Mouse (Mus musculus) forebrain, embryonic 11.5 days (tissue): ENCODE data around the gene Cbl. TPM values are rescaled to one million over a fixed set of nuclear protein-coding genes. Genes with fewer than 3 reads are reported as not detected.

Experiments
- ATAC-seq: fragments of 200-750 bp; cut with Nextera tagmentation; replicated peaks from 2 replicates; pipeline ENCODE4 v1.8.0; 2017; ENCODE audit warnings: moderate TSS enrichment; ENCODE audit not compliant: low FRiP score
- DNase-seq: peaks from one replicate; pipeline ENCODE4 v3.0.0-alpha.2; 2017; ENCODE audit warnings: low spot score
- H3K27ac ChIP-seq: fragments of 300-500 bp; sonication (generic); 2 replicates; pipeline ENCODE4 v1.5.1; 2014; ENCODE audit warnings: low read depth, low read length
- H3K27me3 ChIP-seq: fragments of 300-500 bp; sonication (generic); 2 replicates; pipeline ENCODE4 v1.6.1; 2014; ENCODE audit warnings: mild to moderate bottlenecking, low read length, mixed read lengths; ENCODE audit not compliant: control insufficient read depth, insufficient read depth
- H3K36me3 ChIP-seq: fragments of 300-500 bp; sonication (generic); 2 replicates; pipeline ENCODE4 v1.6.1; 2014; ENCODE audit warnings: mild to moderate bottlenecking, low read length, moderate library complexity, mixed read lengths; ENCODE audit not compliant: control insufficient read depth, insufficient read depth
- H3K4me1 ChIP-seq: fragments of 300-500 bp; sonication (generic); replicated peaks from 2 replicates; pipeline ENCODE4 v1.6.1; 2014; ENCODE audit warnings: low read length, mixed read lengths; ENCODE audit not compliant: control insufficient read depth, insufficient read depth
- H3K4me2 ChIP-seq: fragments of 300-500 bp; sonication (generic); 2 replicates; pipeline ENCODE4 v1.6.1; 2014; ENCODE audit warnings: low read depth, mild to moderate bottlenecking, low read length, moderate library complexity, mixed read lengths; ENCODE audit not compliant: severe bottlenecking
- H3K4me3 ChIP-seq: fragments of 300-500 bp; sonication (generic); 2 replicates; pipeline ENCODE4 v1.5.1; 2014; ENCODE audit warnings: low read depth, low read length
- H3K9ac ChIP-seq: fragments of 300-500 bp; sonication (generic); 2 replicates; pipeline ENCODE4 v1.6.1; 2014; ENCODE audit warnings: low read length
- H3K9me3 ChIP-seq: fragments of 300-500 bp; sonication (generic); 2 replicates; pipeline ENCODE4 v1.6.1; 2016; ENCODE audit warnings: low read length, mixed read lengths; ENCODE audit not compliant: control insufficient read depth
- WGBS: fragments of 180-500 bp; shearing (Covaris S2); extraction: QIAGEN DNeasy Blood & Tissue Kit; methylation state at CpG from one replicate; pipeline ENCODE4 v1.1.7; 2014; 5-methylcytosine and 5-hydroxymethylcytosine counted together
- polyA plus RNA-seq: library from polyadenylated mRNA; unstranded; fragments of >200 nt; fragmentation: Nextera tagmentation; extraction: Ambion mirVana; gene quantifications from 2 replicates; pipeline ENCODE4 v1.2.1, GENCODE M21; 2014

Cbl gene
- polyA plus RNA-seq, 1 experiment from 2014 or later = 25.9 TPM

- H3K4me3 ChIP-seq = no peak within 1 kb of the TSS
- no peaks in the 10 kb centered on the region; the same call in 1 of the 2 replicates for H3K36me3 ChIP-seq
- peak within 1 kb of the TSS; percentile 18; the same call in 1 of the 2 replicates for H3K4me2 ChIP-seq
- ATAC-seq = no peak
- peak within 1 kb of the TSS; percentile 0 for H3K9ac ChIP-seq
- H3K27me3 ChIP-seq = no peaks in the 10 kb centered on the region
- no peaks in the 10 kb centered on the region for H3K9me3 ChIP-seq
- no peak for DNase-seq
- H3K4me1 ChIP-seq = peaks cover 25% of the 10 kb centered on the region
- H3K27ac ChIP-seq = no peak within 1 kb of the TSS
- WGBS = 31% methylated on average over 8 of the region's 8 CpGs
Observed at GRCm38 (mm10) chr9:44107110-44107509, 126.7 kb downstream of the Cbl start, which contains the start of gene C1qtnf5. Gene C1qtnf5 (plus strand): TSS chr9:44107245.

- DNase-seq (no peak), ATAC-seq (no peak)
- Histone ChIP-seq H3K27me3 (no peaks in the 10 kb centered on the region), H3K9ac (no peak overlapping the region; the same call in 1 of the 2 replicates), H3K4me3 (no peak overlapping the region), H3K4me2 (no peak overlapping the region), H3K27ac (no peak overlapping the region), H3K4me1 (peaks cover 25% of the 10 kb centered on the region), H3K9me3 (no peaks in the 10 kb centered on the region), H3K36me3 (no peaks in the 10 kb centered on the region; the same call in 1 of the 2 replicates)
- 76% methylated on average over 4 of the region's 4 CpGs for WGBS
Observed at GRCm38 (mm10) chr9:44106596-44106995, 127.3 kb downstream of the Cbl start.

- Histone ChIP-seq H3K36me3 (no peaks in the 10 kb centered on the region; the same call in 1 of the 2 replicates), H3K9ac (no peak overlapping the region), H3K4me2 (no peak overlapping the region), H3K9me3 (no peaks in the 10 kb centered on the region), H3K4me3 (no peak overlapping the region), H3K27me3 (no peaks in the 10 kb centered on the region), H3K27ac (no peak overlapping the region), H3K4me1 (peaks cover 25% of the 10 kb centered on the region)
- ATAC-seq = no peak
- WGBS = 87% methylated on average over 7 of the region's 7 CpGs
- DNase-seq = no peak
Observed at GRCm38 (mm10) chr9:44106182-44106581, 127.7 kb downstream of the Cbl start.

GRCm38 (mm10) chr9:44105781-44106180 lies 128.1 kb downstream of the Cbl start:
- H3K9ac ChIP-seq = no peak overlapping the region
- H3K4me2 ChIP-seq = no peak overlapping the region
- H3K4me1 ChIP-seq = peaks cover 25% of the 10 kb centered on the region
- no peak overlapping the region for H3K4me3 ChIP-seq
- H3K9me3 ChIP-seq = no peaks in the 10 kb centered on the region
- no peak overlapping the region for H3K27ac ChIP-seq
- H3K36me3 ChIP-seq = no peaks in the 10 kb centered on the region; the same call in 1 of the 2 replicates
- no peaks in the 10 kb centered on the region for H3K27me3 ChIP-seq
- 93% methylated on average over 10 of the region's 10 CpGs for WGBS
- no peak for ATAC-seq
- DNase-seq = no peak

GRCm38 (mm10) chr9:44104881-44105280 lies 129.0 kb downstream of the Cbl start:
- no peak overlapping the region for H3K4me3 ChIP-seq
- H3K9ac ChIP-seq = no peak overlapping the region
- H3K27ac ChIP-seq = no peak overlapping the region
- 94% methylated on average over 7 of the region's 7 CpGs for WGBS
- H3K9me3 ChIP-seq = no peaks in the 10 kb centered on the region
- no peaks in the 10 kb centered on the region for H3K27me3 ChIP-seq
- peaks cover 23% of the 10 kb centered on the region for H3K4me1 ChIP-seq
- no peak overlapping the region for H3K4me2 ChIP-seq
- DNase-seq (no peak), ATAC-seq (no peak)
- no peaks in the 10 kb centered on the region; the same call in 1 of the 2 replicates for H3K36me3 ChIP-seq

- Histone ChIP-seq H3K27ac (no peak within 1 kb of the TSS), H3K4me2 (no peak within 1 kb of the TSS), H3K9me3 (no peaks in the 10 kb centered on the region), H3K4me3 (no peak within 1 kb of the TSS), H3K9ac (no peak within 1 kb of the TSS), H3K4me1 (peaks cover 2% of the 10 kb centered on the region; the same call in 1 of the 2 replicates), H3K27me3 (no peaks in the 10 kb centered on the region), H3K36me3 (no peaks in the 10 kb centered on the region; the same call in 1 of the 2 replicates)
- no peak for ATAC-seq
- 49% methylated on average over 9 of the region's 9 CpGs for WGBS
- no peak for DNase-seq
Observed at GRCm38 (mm10) chr9:44101490-44101889, 132.4 kb downstream of the Cbl start, which contains the start of gene Mfrp. Gene Mfrp (plus strand): TSS chr9:44101729.

- no peaks in the 10 kb centered on the region for H3K9me3 ChIP-seq
- DNase-seq (peak; percentile 74), ATAC-seq (0 out of 2 replicates have a peak, but pooled peaks have one; percentile 61)
- H3K4me3 ChIP-seq = no peak overlapping the region
- peaks cover 5% of the 10 kb centered on the region; the same call in 1 of the 2 replicates for H3K4me1 ChIP-seq
- H3K36me3 ChIP-seq = no peaks in the 10 kb centered on the region
- no peak overlapping the region for H3K27ac ChIP-seq
- no peak overlapping the region for H3K4me2 ChIP-seq
- H3K9ac ChIP-seq = no peak overlapping the region
- WGBS = 15% methylated on average over 9 of the region's 9 CpGs
- no peaks in the 10 kb centered on the region for H3K27me3 ChIP-seq
Observed at GRCm38 (mm10) chr9:44096536-44096935, 137.3 kb downstream of the Cbl start.

GRCm38 (mm10) chr9:44095781-44096180 lies 138.1 kb downstream of the Cbl start:
- no peaks in the 10 kb centered on the region for H3K27me3 ChIP-seq
- H3K9me3 ChIP-seq = no peaks in the 10 kb centered on the region
- peaks cover 5% of the 10 kb centered on the region; the same call in 1 of the 2 replicates for H3K4me1 ChIP-seq
- ATAC-seq = no peak
- H3K36me3 ChIP-seq = no peaks in the 10 kb centered on the region
- no peak overlapping the region for H3K4me2 ChIP-seq
- H3K27ac ChIP-seq = no peak overlapping the region
- 91% methylated on average over 9 of the region's 9 CpGs for WGBS
- no peak overlapping the region for H3K4me3 ChIP-seq
- no peak overlapping the region for H3K9ac ChIP-seq
- DNase-seq = no peak

GRCm38 (mm10) chr9:44094737-44095136 lies 139.1 kb downstream of the Cbl start:
- H3K9ac ChIP-seq = no peak overlapping the region
- no peaks in the 10 kb centered on the region for H3K36me3 ChIP-seq
- no peak overlapping the region for H3K27ac ChIP-seq
- no peaks in the 10 kb centered on the region for H3K9me3 ChIP-seq
- no peak overlapping the region for H3K4me2 ChIP-seq
- no peak overlapping the region for H3K4me3 ChIP-seq
- peaks cover 5% of the 10 kb centered on the region; the same call in 1 of the 2 replicates for H3K4me1 ChIP-seq
- H3K27me3 ChIP-seq = no peaks in the 10 kb centered on the region
- WGBS = 84% methylated on average over 3 of the region's 3 CpGs
- ATAC-seq = no peak
- DNase-seq = no peak
